Mouse (Mus musculus) adipocyte (in vitro differentiated cells): ENCODE results near the gene Gm21310.
"Not testable (repeated sequence)": the region's sequence is repeated elsewhere in the genome, so short reads cannot be mapped to it uniquely, and the experiment has no call there.

Experiments
- DNase-seq: peaks from one replicate; pipeline ENCODE4 v3.0.0-alpha.2; 2016; ENCODE audit warnings: low spot score

Gm21310 gene

GRCm38 (mm10) chrY:10147083-10147482, at the start of gene Gm21310:
Gene Gm21310, minus strand, starts transcription at chrY:10147183.
- not testable (repeated sequence) for DNase-seq
